Mouse (Mus musculus): ENCODE measurements around the gene Larp1.
A peak's percentile ranks its signal among the peaks of the same experiment; 100 is the strongest.

The Larp1 gene

GRCm38 (mm10) chr11:58009051-58009515 is at the start of gene Larp1:
Gene Larp1 (plus strand): TSS chr11:58009064.
- peak; percentile 52 to 67 for DNase-seq

GRCm38 (mm10) chr11:57959924-57960323 is 48.9 kb upstream of the Larp1 start:
- DNase-seq, result no peak

- peak; percentile 80 to 86 for DNase-seq
These were observed 46.2 kb upstream of the Larp1 start for GRCm38 (mm10) chr11:57962382-57963285.

GRCm38 (mm10) chr11:57963291-57963870 is 45.5 kb upstream of the Larp1 start:
- DNase-seq, result no peak

- DNase-seq, result no peak
These were observed 42.2 kb upstream of the Larp1 start for GRCm38 (mm10) chr11:57966630-57967029.

GRCm38 (mm10) chr11:57968301-57968700 is 40.6 kb upstream of the Larp1 start:
- DNase-seq, result no peak

GRCm38 (mm10) chr11:57970541-57970940 is 38.3 kb upstream of the Larp1 start:
- DNase-seq, result no peak

- peak; percentile 66 to 67 for DNase-seq
These were observed 35.6 kb upstream of the Larp1 start for GRCm38 (mm10) chr11:57973001-57973912.

- no peak for DNase-seq
These were observed 35.0 kb upstream of the Larp1 start for GRCm38 (mm10) chr11:57973913-57974234.

- no peak for DNase-seq
These were observed 33.0 kb upstream of the Larp1 start for GRCm38 (mm10) chr11:57975876-57976275.

GRCm38 (mm10) chr11:57977681-57978080 is 31.2 kb upstream of the Larp1 start:
- no peak for DNase-seq

GRCm38 (mm10) chr11:57979621-57980020 is 29.2 kb upstream of the Larp1 start:
- DNase-seq, result no peak

GRCm38 (mm10) chr11:57981083-57981809 is 27.6 kb upstream of the Larp1 start:
- DNase-seq, result no peak

- no peak for DNase-seq
These were observed 25.2 kb upstream of the Larp1 start for GRCm38 (mm10) chr11:57983480-57984342.

- no peak for DNase-seq
These were observed 24.6 kb upstream of the Larp1 start for GRCm38 (mm10) chr11:57984343-57984666.

GRCm38 (mm10) chr11:57985485-57985884 is 23.4 kb upstream of the Larp1 start:
- DNase-seq, result no peak

- DNase-seq, result no peak
These were observed 22.8 kb upstream of the Larp1 start for GRCm38 (mm10) chr11:57986053-57986452.

GRCm38 (mm10) chr11:57986456-57986855 is 22.4 kb upstream of the Larp1 start:
- DNase-seq, result no peak

- DNase-seq, result no peak
These were observed 22.0 kb upstream of the Larp1 start for GRCm38 (mm10) chr11:57986861-57987260.

- DNase-seq, result no peak
These were observed 10.7 kb upstream of the Larp1 start for GRCm38 (mm10) chr11:57998168-57998567.

GRCm38 (mm10) chr11:57998872-57999271 is 10.0 kb upstream of the Larp1 start:
- DNase-seq, result no peak

- DNase-seq, result no peak
These were observed 5.7 kb upstream of the Larp1 start for GRCm38 (mm10) chr11:58003126-58003525.
